10 mouse cellular contexts compared by ENCODE assay signal in the genomic region with DNA sequence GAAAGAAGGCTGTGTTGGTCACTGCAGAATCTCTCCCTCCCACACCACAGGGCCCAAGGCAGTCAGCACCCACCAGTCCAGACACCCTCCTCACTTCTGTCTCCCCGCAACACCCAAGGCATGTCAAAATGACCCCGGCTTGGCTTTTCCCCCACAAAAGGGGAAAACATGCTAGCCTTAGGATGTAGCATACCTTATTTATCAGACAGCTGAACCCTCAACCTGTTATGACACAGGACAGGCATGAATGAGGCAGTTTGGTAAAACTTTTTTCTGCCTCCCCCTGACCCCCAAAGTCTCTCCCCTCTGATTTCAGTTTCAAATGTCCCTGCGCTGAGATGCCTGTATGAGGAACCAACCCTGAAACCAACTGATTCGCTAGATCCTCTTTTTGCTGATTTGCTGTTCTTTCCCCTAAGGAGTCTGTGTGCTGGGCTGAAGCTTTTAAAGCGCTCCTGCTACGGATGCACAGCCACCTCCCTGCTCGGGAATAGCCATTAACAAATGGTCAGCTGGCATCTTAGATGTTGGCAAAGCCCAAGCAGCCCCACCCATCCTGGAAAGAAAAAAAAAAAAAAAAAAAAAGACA. TPM values are rescaled to one million over a fixed set of nuclear protein-coding genes. Genes with fewer than 3 reads are reported as not detected.
DNase-seq lines count a peak whose midpoint lies in the region; ATAC-seq lines count a peak whose summit lies in the region.
"Had no signal": no experiment of that assay in that cellular context is flagged by ENCODE, and none has a peak within 500 bp of the region (broad histone marks: within the 10 kb centered on the region; RNA-seq: fewer than 3 reads in every experiment).

No protein-coding gene starts in this region.

- DNase-seq in B cell, adult 2 months = peak; percentile 53 to 61
- DNase-seq in lung, postnatal 10 days = peak; percentile 42
- DNase-seq in layer of hippocampus, adult 8-10 months (ENCODE audit: low spot score in 2 of 2) = no peak
- no peak for DNase-seq in cerebellum, adult 8-10 months
- no peak for DNase-seq in urinary bladder, postnatal 14 days (ENCODE audit: low spot score)
- DNase-seq: right cerebral cortex, postnatal 25 days had no signal

- H3K4me3 ChIP-seq in heart, embryonic 16.5 days (ENCODE audit: low read length) = no peak overlapping the region
- no peak overlapping the region for H3K4me3 ChIP-seq in heart, embryonic 11.5 days (ENCODE audit: low read depth, low read length)

- no peak overlapping the region for H3K27ac ChIP-seq in heart, embryonic 16.5 days (ENCODE audit: low read length)
- no peak overlapping the region for H3K27ac ChIP-seq in heart, embryonic 11.5 days (ENCODE audit: low read depth, low read length)

- H3K9me3 ChIP-seq in heart, embryonic 16.5 days (replicated peaks; ENCODE audit: control insufficient read depth, low read length) = no peaks in the 10 kb centered on the region
- H3K9me3 ChIP-seq in heart, embryonic 11.5 days (replicated peaks; ENCODE audit: control insufficient read depth, low read length) = no peaks in the 10 kb centered on the region
- H3K9me3 ChIP-seq: G1E had no signal

- no peak for ATAC-seq in heart, embryonic 16.5 days (replicated peaks; ENCODE audit: extremely low read depth, insufficient read depth, low FRiP score)
- ATAC-seq in heart, embryonic 11.5 days (replicated peaks; ENCODE audit: insufficient number of reproducible peaks, low FRiP score, low TSS enrichment) = no peak
- peak; percentile 60 for ATAC-seq in granulocyte monocyte progenitor cell, adult 5-6 weeks (replicated peaks; ENCODE audit: poor library complexity, severe bottlenecking)

- H3K9ac ChIP-seq in heart, embryonic 16.5 days (ENCODE audit: low read length) = no peak overlapping the region
- no peak overlapping the region for H3K9ac ChIP-seq in heart, embryonic 11.5 days (ENCODE audit: low read depth, low read length)

- H3K27me3 ChIP-seq in heart, embryonic 16.5 days (ENCODE audit: control insufficient read depth, insufficient read depth, low read length) = no peaks in the 10 kb centered on the region
- H3K27me3 ChIP-seq in heart, embryonic 11.5 days (ENCODE audit: control insufficient read depth, insufficient read depth, low read length) = no peaks in the 10 kb centered on the region

- peak overlapping the region; percentile 28 for H3K4me2 ChIP-seq in heart, embryonic 16.5 days (ENCODE audit: low read depth, low read length)
- no peak overlapping the region; the same call in 1 of the 2 replicates for H3K4me2 ChIP-seq in heart, embryonic 11.5 days

- 78% methylated on average over 7 of the region's 7 CpGs for WGBS in heart, embryonic 16.5 days
- 69% methylated on average over 7 of the region's 7 CpGs for WGBS in heart, embryonic 11.5 days (ENCODE audit: insufficient replicate concordance)

- H3K36me3 ChIP-seq in heart, embryonic 16.5 days (ENCODE audit: control insufficient read depth, insufficient read depth) = no peaks in the 10 kb centered on the region
- H3K36me3 ChIP-seq in heart, embryonic 11.5 days (ENCODE audit: control insufficient read depth, insufficient read depth, low read length) = no peaks in the 10 kb centered on the region
- H3K36me3 ChIP-seq: G1E had no signal

- peaks cover 18% of the 10 kb centered on the region for H3K4me1 ChIP-seq in heart, embryonic 16.5 days (ENCODE audit: control insufficient read depth, insufficient read depth, low read length)
- H3K4me1 ChIP-seq in heart, embryonic 11.5 days (ENCODE audit: control insufficient read depth, insufficient read depth, low read length) = peaks cover 20% of the 10 kb centered on the region

RNA-seq across cellular contexts. Expression of gene Slc7a7, which starts 8.4 kb away (rescaled TPM):
- 8.6 and 12.3 TPM in 2 replicates for polyA plus RNA-seq in heart, embryonic 16.5 days (2015; fragmentation: Nextera tagmentation; extraction: Ambion mirVana)
- 8.0 TPM in 2 replicates for polyA plus RNA-seq in heart, embryonic 11.5 days (2014; fragmentation: Nextera tagmentation; extraction: Ambion mirVana)
- 10.3 and 10.7 TPM in 2 replicates for total RNA-seq in granulocyte monocyte progenitor cell, adult 5-6 weeks (2014; fragmentation: Nextera tagmentation)
- total RNA-seq in granulocyte monocyte progenitor cell, adult 5-6 weeks (2017) = 3.0 and 3.1 TPM in 2 replicates
- 1 to 10 TPM; 2.0 to 6.5 (median 3.3) TPM for total RNA-seq in layer of hippocampus, adult 8-10 months (2022)

RNA-seq across cellular contexts. Expression of gene Mrpl52, which starts 17.6 kb away (rescaled TPM):
- polyA plus RNA-seq in heart, embryonic 16.5 days (2015; fragmentation: Nextera tagmentation; extraction: Ambion mirVana) = 191 and 212 TPM in 2 replicates
- polyA plus RNA-seq in heart, embryonic 11.5 days (2014; fragmentation: Nextera tagmentation; extraction: Ambion mirVana) = 242 and 250 TPM in 2 replicates
- 63.7 and 100 TPM in 2 replicates for total RNA-seq in granulocyte monocyte progenitor cell, adult 5-6 weeks (2014; fragmentation: Nextera tagmentation)
- 34.0 and 40.1 TPM in 2 replicates for total RNA-seq in granulocyte monocyte progenitor cell, adult 5-6 weeks (2017)
- total RNA-seq in layer of hippocampus, adult 8-10 months (2022) = 100 to 1,000 TPM in 2 of 4 experiments, 10 to 100 TPM in 2; 88.3 to 116 (median 96.6) TPM

RNA-seq across cellular contexts. Expression of gene Mmp14, which starts 22.3 kb away (rescaled TPM):
- 89.5 and 99.5 TPM in 2 replicates for polyA plus RNA-seq in heart, embryonic 16.5 days (2015; fragmentation: Nextera tagmentation; extraction: Ambion mirVana)
- 84.3 and 90.2 TPM in 2 replicates for polyA plus RNA-seq in heart, embryonic 11.5 days (2014; fragmentation: Nextera tagmentation; extraction: Ambion mirVana)
- not detected in 2 replicates for total RNA-seq in granulocyte monocyte progenitor cell, adult 5-6 weeks (2014; fragmentation: Nextera tagmentation)
- not detected in 2 replicates for total RNA-seq in granulocyte monocyte progenitor cell, adult 5-6 weeks (2017)
- 10 to 100 TPM; 10.3 to 16.0 (median 13.4) TPM for total RNA-seq in layer of hippocampus, adult 8-10 months (2022)

RNA-seq across cellular contexts. Expression of gene Oxa1l, which starts 48.5 kb away (rescaled TPM):
- polyA plus RNA-seq in heart, embryonic 16.5 days (2015; fragmentation: Nextera tagmentation; extraction: Ambion mirVana) = 63.1 and 66.5 TPM in 2 replicates
- 61.7 and 62.5 TPM in 2 replicates for polyA plus RNA-seq in heart, embryonic 11.5 days (2014; fragmentation: Nextera tagmentation; extraction: Ambion mirVana)
- total RNA-seq in granulocyte monocyte progenitor cell, adult 5-6 weeks (2014; fragmentation: Nextera tagmentation) = 43.2 and 53.8 TPM in 2 replicates
- 30.6 and 51.1 TPM in 2 replicates for total RNA-seq in granulocyte monocyte progenitor cell, adult 5-6 weeks (2017)
- 10 to 100 TPM; 50.0 to 56.6 (median 53.4) TPM for total RNA-seq in layer of hippocampus, adult 8-10 months (2022)

RNA-seq across cellular contexts. Expression of gene Lrp10, which starts 54.8 kb away (rescaled TPM):
- 45.8 and 52.0 TPM in 2 replicates for polyA plus RNA-seq in heart, embryonic 16.5 days (2015; fragmentation: Nextera tagmentation; extraction: Ambion mirVana)
- polyA plus RNA-seq in heart, embryonic 11.5 days (2014; fragmentation: Nextera tagmentation; extraction: Ambion mirVana) = 31.8 and 35.2 TPM in 2 replicates
- total RNA-seq in granulocyte monocyte progenitor cell, adult 5-6 weeks (2014; fragmentation: Nextera tagmentation) = 37.3 and 41.5 TPM in 2 replicates
- total RNA-seq in granulocyte monocyte progenitor cell, adult 5-6 weeks (2017) = 20.0 and 23.7 TPM in 2 replicates
- 10 to 100 TPM; 32.0 to 44.8 (median 36.7) TPM for total RNA-seq in layer of hippocampus, adult 8-10 months (2022)

Comparison
In these comparisons a context has a peak if more than half of its experiments do, and no peak if none do; other contexts are left out.
1. DNase-seq: peak in B cell, adult 2 months (2 of 2) and lung, postnatal 10 days (single experiment); none in layer of hippocampus, adult 8-10 months (0 of 2), cerebellum, adult 8-10 months (single experiment) and urinary bladder, postnatal 14 days (single experiment).
2. RNA of gene Mmp14, which starts 22.3 kb away (total RNA-seq): 10.3 to 16.0 TPM in layer of hippocampus, adult 8-10 months; not detected in granulocyte monocyte progenitor cell, adult 5-6 weeks; every median in the first group is over 10 times any median in the second.